Mouse (Mus musculus): Measurements from ENCODE around the gene Taf9. TPM values are rescaled to one million over a fixed set of nuclear protein-coding genes. Genes with fewer than 3 reads are reported as not detected.

Taf9 gene
- total and polyA plus RNA-seq, 2 experiments from 2014 or later, result 40.8 to 50.1 TPM

- H3K9ac ChIP-seq, result no peak overlapping the region
- H3K9me3 ChIP-seq (ENCODE audit: low read length), result no peaks in the 10 kb centered on the region
- H3K27me3 ChIP-seq (ENCODE audit: insufficient read depth, low read length), result no peaks in the 10 kb centered on the region
- DNase-seq, result no peak
- H3K27ac ChIP-seq (ENCODE audit: low read depth, low read length), result no peak overlapping the region
- H3K4me3 ChIP-seq (ENCODE audit: low read depth, low read length), result no peak overlapping the region
- H3K4me1 ChIP-seq (ENCODE audit: insufficient read depth), result no peaks in the 10 kb centered on the region
- no peak for ATAC-seq
- 92% methylated on average over 4 of the region's 4 CpGs for WGBS
- H3K36me3 ChIP-seq (ENCODE audit: insufficient read depth), result peaks cover 71% of the 10 kb centered on the region
- TF ChIP-seq CTCF (IDR thresholded peaks at IDR 0.05; ENCODE audit: low read depth), result no peak
- H3K4me2 ChIP-seq (ENCODE audit: low read depth), result no peak overlapping the region
Observed at GRCm38 (mm10) chr13:100642471-100643209, 8.7 kb upstream of the Taf9 start.

- Histone ChIP-seq H3K4me3 (ENCODE audit: low read depth, low read length) (no peak overlapping the region), H3K4me1 (ENCODE audit: insufficient read depth) (peaks cover 5% of the 10 kb centered on the region; the same call in 1 of the 2 replicates), H3K36me3 (ENCODE audit: insufficient read depth) (peaks cover 37% of the 10 kb centered on the region), H3K4me2 (ENCODE audit: low read depth) (no peak overlapping the region), H3K9me3 (ENCODE audit: low read length) (no peaks in the 10 kb centered on the region), H3K27me3 (ENCODE audit: insufficient read depth, low read length) (no peaks in the 10 kb centered on the region), H3K9ac (no peak overlapping the region), H3K27ac (ENCODE audit: low read depth, low read length) (no peak overlapping the region)
- ATAC-seq (no peak), DNase-seq (no peak)
- WGBS, result 95% methylated on average over 8 of the region's 8 CpGs
- no peak for TF ChIP-seq CTCF (IDR thresholded peaks at IDR 0.05; ENCODE audit: low read depth)
Observed at GRCm38 (mm10) chr13:100648223-100648622, 3.2 kb upstream of the Taf9 start.

GRCm38 (mm10) chr13:100650550-100651438, 585 bp upstream of the Taf9 start, which contains the start of the genes Ak6 and Rad17:
Ak6 (plus strand) TSS chr13:100650979.
Rad17 (minus strand) TSS chr13:100651051.
- Histone ChIP-seq H3K4me1 (ENCODE audit: insufficient read depth) (peaks cover 5% of the 10 kb centered on the region; the same call in 1 of the 2 replicates), H3K9ac (peak within 1 kb of the TSS; percentile 85), H3K27me3 (ENCODE audit: insufficient read depth, low read length) (no peaks in the 10 kb centered on the region), H3K4me2 (ENCODE audit: low read depth) (peak within 1 kb of the TSS; percentile 64), H3K9me3 (ENCODE audit: low read length) (no peaks in the 10 kb centered on the region), H3K36me3 (ENCODE audit: insufficient read depth) (peaks cover 16% of the 10 kb centered on the region), H3K4me3 (ENCODE audit: low read depth, low read length) (peak within 1 kb of the TSS; percentile 60), H3K27ac (ENCODE audit: low read depth, low read length) (peak within 1 kb of the TSS; percentile 97)
- ATAC-seq (peak; percentile 99), DNase-seq (peak; percentile 97)
- TF ChIP-seq CTCF (IDR thresholded peaks at IDR 0.05; ENCODE audit: low read depth), result peak; percentile 25
- WGBS, result under 1% methylated on average over 61 of the region's 73 CpGs

GRCm38 (mm10) chr13:100658091-100658490, 6.7 kb downstream of the Taf9 start:
- no peaks in the 10 kb centered on the region for H3K9me3 ChIP-seq (ENCODE audit: low read length)
- no peak overlapping the region for H3K9ac ChIP-seq
- H3K36me3 ChIP-seq (ENCODE audit: insufficient read depth), result peaks cover 3% of the 10 kb centered on the region
- WGBS, result 91% methylated on average over 5 of the region's 5 CpGs
- DNase-seq, result no peak
- no peak overlapping the region for H3K4me3 ChIP-seq (ENCODE audit: low read depth, low read length)
- no peak for TF ChIP-seq CTCF (IDR thresholded peaks at IDR 0.05; ENCODE audit: low read depth)
- H3K4me2 ChIP-seq (ENCODE audit: low read depth), result no peak overlapping the region
- no peak overlapping the region for H3K27ac ChIP-seq (ENCODE audit: low read depth, low read length)
- H3K27me3 ChIP-seq (ENCODE audit: insufficient read depth, low read length), result no peaks in the 10 kb centered on the region
- no peak for ATAC-seq
- no peaks in the 10 kb centered on the region for H3K4me1 ChIP-seq (ENCODE audit: insufficient read depth)

GRCm38 (mm10) chr13:100659864-100660456, 8.6 kb downstream of the Taf9 start:
- peak; percentile 80 for DNase-seq

GRCm38 (mm10) chr13:100669291-100670022, 18.1 kb downstream of the Taf9 start, which contains the start of gene Ccdc125:
Ccdc125 (plus strand) TSS chr13:100669717.
- peaks cover 3% of the 10 kb centered on the region; the same call in 1 of the 2 replicates for H3K4me1 ChIP-seq (ENCODE audit: insufficient read depth)
- peak; percentile 15 for DNase-seq
- H3K27me3 ChIP-seq (ENCODE audit: insufficient read depth, low read length), result peaks cover 4% of the 10 kb centered on the region; the same call in 1 of the 2 replicates
- no peak within 1 kb of the TSS for H3K27ac ChIP-seq (ENCODE audit: low read depth, low read length)
- peak within 1 kb of the TSS; percentile 74 for H3K4me2 ChIP-seq (ENCODE audit: low read depth)
- H3K9me3 ChIP-seq (ENCODE audit: low read length), result no peaks in the 10 kb centered on the region
- H3K9ac ChIP-seq, result peak within 1 kb of the TSS; percentile 44; the same call in 1 of the 2 replicates
- TF ChIP-seq CTCF (IDR thresholded peaks at IDR 0.05; ENCODE audit: low read depth), result no peak
- WGBS, result 2% methylated on average over 44 of the region's 44 CpGs
- H3K4me3 ChIP-seq (ENCODE audit: low read depth, low read length), result peak within 1 kb of the TSS; percentile 45
- H3K36me3 ChIP-seq (ENCODE audit: insufficient read depth), result peaks cover 12% of the 10 kb centered on the region
- peak; percentile 53 for ATAC-seq

More at GRCm38 (mm10) chr13:100659864-100660456, 8.6 kb downstream of the Taf9 start:
- peak; percentile 50 for ATAC-seq
- Histone ChIP-seq H3K4me3 (ENCODE audit: low read depth, low read length) (no peak overlapping the region), H3K4me1 (ENCODE audit: insufficient read depth) (no peaks in the 10 kb centered on the region), H3K9me3 (ENCODE audit: low read length) (no peaks in the 10 kb centered on the region), H3K36me3 (ENCODE audit: insufficient read depth) (peaks cover 3% of the 10 kb centered on the region), H3K9ac (no peak overlapping the region), H3K27me3 (ENCODE audit: insufficient read depth, low read length) (no peaks in the 10 kb centered on the region), H3K4me2 (ENCODE audit: low read depth) (no peak overlapping the region), H3K27ac (ENCODE audit: low read depth, low read length) (no peak overlapping the region)
- TF ChIP-seq CTCF (IDR thresholded peaks at IDR 0.05; ENCODE audit: low read depth), result peak; percentile 92
- 48% methylated on average over 4 of the region's 4 CpGs for WGBS

Measured in forebrain, postnatal 0 days (tissue).